Mouse (Mus musculus): Measurements from ENCODE around the gene H2al1g. TPM values are rescaled to one million over a fixed set of nuclear protein-coding genes. Genes with fewer than 3 reads are reported as not detected.

The H2al1g gene
- total RNA-seq, 2 experiments from 2014 or later = not detected

Other genes starting within 250 kb of the H2al1g start
- gene H2al1a, start 19.0 kb upstream of the H2al1g start, total RNA-seq (2021) = not detected
- gene H2al1b, start 15.8 kb upstream of the H2al1g start, total RNA-seq (2021) = not detected
- not detected for gene H2al1c, start 12.6 kb upstream of the H2al1g start, total RNA-seq (2021)
- gene H2al1d, start 9.4 kb upstream of the H2al1g start, total RNA-seq (2021) = not detected
- gene H2al1e, start 6.3 kb upstream of the H2al1g start, total RNA-seq (2021) = not detected
- gene H2al1f, start 3.1 kb upstream of the H2al1g start, total RNA-seq (2021) = not detected
- not detected for gene H2al1h, start 3.2 kb downstream of the H2al1g start, total RNA-seq (2021)
- not detected for gene H2al1i, start 6.4 kb downstream of the H2al1g start, total RNA-seq (2021)
- gene H2al1j, start 9.6 kb downstream of the H2al1g start, total RNA-seq (2021) = not detected

Data from heart, postnatal 10 days (tissue).